Mouse (Mus musculus) myocyte (in vitro differentiated cells): ENCODE measurements around the gene Hint1.

Experiments used
- CEBPB ChIP-seq: IDR thresholded peaks from 2 replicates; pipeline ENCODE4 v1.6.1; 2011; ENCODE audit warnings: mild to moderate bottlenecking, moderate library complexity; ENCODE audit not compliant: poor library complexity, insufficient read depth, severe bottlenecking
- MAX ChIP-seq: IDR thresholded peaks from one replicate; pipeline ENCODE4 v1.6.1; 2011; ENCODE audit warnings: low read depth, mild to moderate bottlenecking, control low read depth
- MYOD1 ChIP-seq, 3 experiments: IDR thresholded peaks; one replicate each; pipeline ENCODE4 v1.6.1; 2011; ENCODE audit warnings: control low read depth in 2 of 3, low read depth in 2 of 3, mild to moderate bottlenecking in 2 of 3, moderate library complexity in 1 of 3; ENCODE audit not compliant: insufficient read length in 2 of 3, control insufficient read depth in 1 of 3
- MYOG ChIP-seq, 3 experiments: IDR thresholded peaks; one replicate each; pipeline ENCODE4 v1.6.1; 2011; ENCODE audit warnings: control low read depth in 2 of 3, low read depth in 2 of 3, mild to moderate bottlenecking in 2 of 3; ENCODE audit not compliant: insufficient read length in 2 of 3, control insufficient read depth in 1 of 3, insufficient read depth in 1 of 3
- POLR2A ChIP-seq: IDR thresholded peaks from one replicate; pipeline ENCODE4 v1.6.1; 2011; ENCODE audit warnings: low read depth, mild to moderate bottlenecking, control low read depth, moderate library complexity; ENCODE audit not compliant: insufficient read length
- POLR2AphosphoS2 ChIP-seq: IDR thresholded peaks from one replicate; pipeline ENCODE4 v1.6.1; 2011; ENCODE audit warnings: low read depth, control low read depth; ENCODE audit not compliant: insufficient read length
- REST ChIP-seq: IDR thresholded peaks from one replicate; pipeline ENCODE4 v1.6.1; 2011; ENCODE audit warnings: mild to moderate bottlenecking, control low read depth, moderate library complexity; ENCODE audit not compliant: insufficient read depth, insufficient read length
- TCF12 ChIP-seq: IDR thresholded peaks from one replicate; pipeline ENCODE4 v1.6.1; 2011; ENCODE audit warnings: mild to moderate bottlenecking, control low read depth; ENCODE audit not compliant: poor library complexity, insufficient read depth, severe bottlenecking
- USF1 ChIP-seq: IDR thresholded peaks from one replicate; pipeline ENCODE4 v1.6.1; 2011; ENCODE audit warnings: low read depth, mild to moderate bottlenecking, control low read depth, moderate library complexity

GRCm38 (mm10) chr11:54845470-54846442 is 20.4 kb upstream of the Hint1 start:
- TF ChIP-seq POLR2A: no peak
- TF ChIP-seq USF1: no peak
- peak in 1 of 3 experiments; percentile 22 for TF ChIP-seq MYOD1 (IDR thresholded peaks at IDR 0.05; ENCODE audit: control insufficient read depth in 1 of 3, insufficient read length in 2 of 3, low read depth in 2 of 3)
- TF ChIP-seq MAX: no peak
- peak in 1 of 3 experiments; percentile 41 for TF ChIP-seq MYOG (IDR thresholded peaks at IDR 0.05; ENCODE audit: control insufficient read depth in 1 of 3, insufficient read depth in 1 of 3, insufficient read length in 2 of 3, low read depth in 2 of 3)
- TF ChIP-seq REST: no peak
- no peak for TF ChIP-seq POLR2AphosphoS2
- TF ChIP-seq CEBPB: no peak
- no peak for TF ChIP-seq TCF12
